Mouse (Mus musculus) neural tube, embryonic 14.5 days (tissue): ENCODE measurements around the gene Oxnad1. TPM values are rescaled to one million over a fixed set of nuclear protein-coding genes. Genes with fewer than 3 reads are reported as not detected.
"Not testable (repeated sequence)": the region's sequence is repeated elsewhere in the genome, so short reads cannot be mapped to it uniquely, and the experiment has no call there.

Experiments
- ATAC-seq: fragments of 200-750 bp; cut with Nextera tagmentation; 2 replicates; pipeline ENCODE4 v1.8.0; 2017; ENCODE audit warnings: low read depth, mild to moderate bottlenecking, moderate TSS enrichment, moderate library complexity
- H3K27ac ChIP-seq: fragments of 300-500 bp; sonication (generic); 2 replicates; pipeline ENCODE4 v1.5.1; 2014; ENCODE audit warnings: low read depth, mild to moderate bottlenecking, control low read depth, low read length, moderate library complexity, mixed read lengths
- H3K27me3 ChIP-seq: fragments of 300-500 bp; sonication (generic); 2 replicates; pipeline ENCODE4 v1.6.1; 2014; ENCODE audit warnings: low read length; ENCODE audit not compliant: control insufficient read depth, insufficient read depth
- H3K36me3 ChIP-seq: fragments of 300-500 bp; sonication (generic); 2 replicates; pipeline ENCODE4 v1.6.1; 2014; ENCODE audit warnings: low read length, mixed read lengths; ENCODE audit not compliant: control insufficient read depth, insufficient read depth
- H3K4me1 ChIP-seq: fragments of 300-500 bp; sonication (generic); 2 replicates; pipeline ENCODE4 v1.6.1; 2014; ENCODE audit warnings: low read length; ENCODE audit not compliant: control insufficient read depth, insufficient read depth
- H3K4me2 ChIP-seq: fragments of 300-500 bp; sonication (generic); 2 replicates; pipeline ENCODE4 v1.6.1; 2014; ENCODE audit warnings: mild to moderate bottlenecking, low read depth, low read length, control low read depth
- H3K4me3 ChIP-seq: fragments of 300-500 bp; sonication (generic); 2 replicates; pipeline ENCODE4 v1.5.1; 2014; ENCODE audit warnings: low read depth, low read length, control low read depth, mixed read lengths
- H3K9ac ChIP-seq: fragments of 300-500 bp; sonication (generic); replicated peaks from 2 replicates; pipeline ENCODE4 v1.6.1; 2014; ENCODE audit warnings: low read depth, mild to moderate bottlenecking, control low read depth, low read length, mixed read lengths
- H3K9me3 ChIP-seq: fragments of 300-500 bp; sonication (generic); 2 replicates; pipeline ENCODE4 v1.6.1; 2016; ENCODE audit warnings: low read length; ENCODE audit not compliant: control insufficient read depth
- WGBS: fragments of 180-500 bp; shearing (Covaris S2); extraction: QIAGEN DNeasy Blood & Tissue Kit; methylation state at CpG from one replicate; pipeline ENCODE4 v1.1.7; 2014; 5-methylcytosine and 5-hydroxymethylcytosine counted together
- polyA plus RNA-seq: library from polyadenylated mRNA; unstranded; fragments of >200 nt; fragmentation: Nextera tagmentation; extraction: Ambion mirVana; gene quantifications from 2 replicates; pipeline ENCODE4 v1.2.1, GENCODE M21; 2014

The Oxnad1 gene
- polyA plus RNA-seq, 1 experiment from 2014 or later = 13.8 TPM

GRCm38 (mm10) chr14:32083466-32083865 is 1.7 kb upstream of the Oxnad1 start:
- Histone ChIP-seq H3K27me3 (no peaks in the 10 kb centered on the region), H3K9me3 (no peaks in the 10 kb centered on the region), H3K4me3 (no peak overlapping the region), H3K27ac (no peak overlapping the region), H3K4me1 (peaks cover 17% of the 10 kb centered on the region; the same call in 1 of the 2 replicates), H3K4me2 (no peak overlapping the region), H3K36me3 (peaks cover 17% of the 10 kb centered on the region), H3K9ac (no peak overlapping the region)
- WGBS = 100% methylated on average over 2 of the region's 2 CpGs
- ATAC-seq = no peak

GRCm38 (mm10) chr14:32085486-32086201 is 470 bp downstream of the Oxnad1 start, which contains the start of gene Dph3:
Dph3 (minus strand) TSS chr14:32085729.
- Histone ChIP-seq H3K36me3 (peaks cover 17% of the 10 kb centered on the region), H3K9me3 (no peaks in the 10 kb centered on the region), H3K27ac (peak within 1 kb of the TSS; percentile 88), H3K9ac (peak within 1 kb of the TSS; percentile 78), H3K4me1 (peaks cover 17% of the 10 kb centered on the region; the same call in 1 of the 2 replicates), H3K4me3 (peak within 1 kb of the TSS; percentile 63), H3K4me2 (peak within 1 kb of the TSS; percentile 75), H3K27me3 (no peaks in the 10 kb centered on the region)
- WGBS = under 1% methylated on average over 43 of the region's 43 CpGs
- ATAC-seq = peak; percentile 98

GRCm38 (mm10) chr14:32086226-32086625 is 1.1 kb downstream of the Oxnad1 start:
- no peaks in the 10 kb centered on the region for H3K27me3 ChIP-seq
- peaks cover 17% of the 10 kb centered on the region; the same call in 1 of the 2 replicates for H3K4me1 ChIP-seq
- peak overlapping the region; percentile 78; the same call in 1 of the 2 replicates for H3K9ac ChIP-seq
- 23% methylated on average over 8 of the region's 8 CpGs for WGBS
- H3K4me3 ChIP-seq = peak overlapping the region; percentile 63
- peak overlapping the region; percentile 88 for H3K27ac ChIP-seq
- peaks cover 17% of the 10 kb centered on the region for H3K36me3 ChIP-seq
- peak overlapping the region; percentile 66 for H3K4me2 ChIP-seq
- ATAC-seq = no peak
- H3K9me3 ChIP-seq = no peaks in the 10 kb centered on the region

GRCm38 (mm10) chr14:32087584-32088248 is 2.5 kb downstream of the Oxnad1 start:
- 94% methylated on average over 7 of the region's 7 CpGs for WGBS
- not testable (repeated sequence) for H3K4me3 ChIP-seq, H3K36me3 ChIP-seq, H3K9ac ChIP-seq, H3K27me3 ChIP-seq, H3K4me2 ChIP-seq, H3K27ac ChIP-seq, ATAC-seq, H3K9me3 ChIP-seq
- H3K4me1 ChIP-seq = peaks cover 17% of the 10 kb centered on the region; the same call in 1 of the 2 replicates

- Histone ChIP-seq H3K4me1 (peaks cover 12% of the 10 kb centered on the region; the same call in 1 of the 2 replicates), H3K4me2 (no peak overlapping the region), H3K4me3 (no peak overlapping the region), H3K27me3 (no peaks in the 10 kb centered on the region), H3K36me3 (0 out of 2 replicates have a peak, but pooled peaks cover 10% of the 10 kb centered on the region), H3K9me3 (no peaks in the 10 kb centered on the region), H3K9ac (no peak overlapping the region), H3K27ac (no peak overlapping the region)
- no peak for ATAC-seq
- WGBS = 82% methylated on average over 4 of the region's 4 CpGs
Observed at GRCm38 (mm10) chr14:32091124-32091523, 6.0 kb downstream of the Oxnad1 start.

- Histone ChIP-seq H3K9me3 (no peaks in the 10 kb centered on the region), H3K36me3 (peaks cover 13% of the 10 kb centered on the region; the same call in 1 of the 2 replicates), H3K27ac (no peak overlapping the region), H3K27me3 (no peaks in the 10 kb centered on the region), H3K9ac (no peak overlapping the region), H3K4me1 (peaks cover 6% of the 10 kb centered on the region; the same call in 1 of the 2 replicates), H3K4me2 (no peak overlapping the region), H3K4me3 (no peak overlapping the region)
- no peak for ATAC-seq
- WGBS = 86% methylated on average over 4 of the region's 4 CpGs
Observed at GRCm38 (mm10) chr14:32091704-32092103, 6.5 kb downstream of the Oxnad1 start.

- ATAC-seq = no peak
- Histone ChIP-seq H3K27ac (no peak overlapping the region), H3K4me2 (no peak overlapping the region), H3K4me1 (no peaks in the 10 kb centered on the region), H3K9me3 (no peaks in the 10 kb centered on the region), H3K36me3 (peaks cover 20% of the 10 kb centered on the region), H3K27me3 (no peaks in the 10 kb centered on the region), H3K9ac (no peak overlapping the region), H3K4me3 (no peak overlapping the region)
- 74% methylated on average over 1 of the region's 1 CpGs for WGBS
Observed at GRCm38 (mm10) chr14:32093018-32093417, 7.8 kb downstream of the Oxnad1 start.

GRCm38 (mm10) chr14:32093500-32094117 is 8.4 kb downstream of the Oxnad1 start:
- no peak overlapping the region for H3K4me2 ChIP-seq
- no peak overlapping the region for H3K9ac ChIP-seq
- H3K27me3 ChIP-seq = no peaks in the 10 kb centered on the region
- H3K9me3 ChIP-seq = no peaks in the 10 kb centered on the region
- H3K36me3 ChIP-seq = peaks cover 26% of the 10 kb centered on the region
- ATAC-seq = no peak
- no peak overlapping the region for H3K4me3 ChIP-seq
- 95% methylated on average over 11 of the region's 11 CpGs for WGBS
- no peak overlapping the region for H3K27ac ChIP-seq
- H3K4me1 ChIP-seq = no peaks in the 10 kb centered on the region
